Mouse (Mus musculus): ENCODE results near the gene Gm49352.

Gene Gm49352

GRCm38 (mm10) chr13:61568074-61568473 is at the start of gene Gm49352:
Gene Gm49352 (minus strand): TSS chr13:61568174.
- peak; percentile 35 for DNase-seq

GRCm38 (mm10) chr13:61570027-61570426 is 2.1 kb upstream of the Gm49352 start, which contains the start of gene Cts3:
Gene Cts3 (minus strand): TSS chr13:61570127.
- peak; percentile 44 for DNase-seq

GRCm38 (mm10) chr13:61541631-61542030 is 26.3 kb downstream of the Gm49352 start, which contains the start of gene Ctsm:
Gene Ctsm (minus strand): TSS chr13:61541839.
- no peak for DNase-seq

Data from heart, adult 11 months (tissue).